Mouse (Mus musculus): Measurements from ENCODE around the gene Nrsn2. TPM values are rescaled to one million over a fixed set of nuclear protein-coding genes. Genes with fewer than 3 reads are reported as not detected.

Gene Nrsn2
- not detected for total RNA-seq (2021)

- intact Hi-C loops (cut with DNase I) = no loop called here
- no peak for DNase-seq (ENCODE audit: low spot score)
These were observed at the start of gene Nrsn2 for GRCm38 (mm10) chr2:152376345-152376741. Gene Nrsn2 (minus strand): TSS chr2:152376638.

GRCm38 (mm10) chr2:152415786-152416185, 39.3 kb upstream of the Nrsn2 start:
- DNase-seq (ENCODE audit: low spot score) = no peak
- intact Hi-C loops (cut with DNase I) = loop anchor here (2.0 kb wide), 2 partner anchors 17 to 19 kb away; partner anchors contain the start of gene Sox12

GRCm38 (mm10) chr2:152415287-152415686, 38.8 kb upstream of the Nrsn2 start, which contains the start of gene 6820408C15Rik:
Gene 6820408C15Rik (plus strand): TSS chr2:152415587.
- DNase-seq (ENCODE audit: low spot score) = no peak
- intact Hi-C loops (cut with DNase I) = loop anchor here (2.0 kb wide), 2 partner anchors 16 to 20 kb away; partner anchors contain the start of gene Sox12

GRCm38 (mm10) chr2:152414591-152415165, 38.2 kb upstream of the Nrsn2 start, which contains the start of gene Zcchc3:
Gene Zcchc3 (minus strand): TSS chr2:152415027.
- DNase-seq (ENCODE audit: low spot score) = peak; percentile 83
- intact Hi-C loops (cut with DNase I) = loop anchor here (2.0 kb wide), 2 partner anchors 16 to 20 kb away; partner anchors contain the start of gene Sox12

GRCm38 (mm10) chr2:152413765-152414584, 37.5 kb upstream of the Nrsn2 start:
- no peak for DNase-seq (ENCODE audit: low spot score)
- intact Hi-C loops (cut with DNase I) = loop anchor here (2.0 kb wide), 2 partner anchors 15 to 21 kb away; partner anchors contain the start of gene Sox12

- intact Hi-C loops (cut with DNase I) = no loop called here
- DNase-seq (ENCODE audit: low spot score) = no peak
These were observed 36.8 kb upstream of the Nrsn2 start for GRCm38 (mm10) chr2:152413158-152413764.

- intact Hi-C loops (cut with DNase I) = no loop called here
- DNase-seq (ENCODE audit: low spot score) = no peak
These were observed 36.2 kb upstream of the Nrsn2 start for GRCm38 (mm10) chr2:152412526-152413157.

GRCm38 (mm10) chr2:152411471-152411870, 35.0 kb upstream of the Nrsn2 start:
- no peak for DNase-seq (ENCODE audit: low spot score)
- intact Hi-C loops (cut with DNase I) = no loop called here

GRCm38 (mm10) chr2:152410971-152411371, 34.5 kb upstream of the Nrsn2 start:
- intact Hi-C loops (cut with DNase I) = no loop called here
- peak; percentile 78 for DNase-seq (ENCODE audit: low spot score)

GRCm38 (mm10) chr2:152409781-152410180, 33.3 kb upstream of the Nrsn2 start:
- intact Hi-C loops (cut with DNase I) = no loop called here
- DNase-seq (ENCODE audit: low spot score) = no peak

GRCm38 (mm10) chr2:152406126-152406525, 29.7 kb upstream of the Nrsn2 start:
- intact Hi-C loops (cut with DNase I) = no loop called here
- peak; percentile 92 for DNase-seq (ENCODE audit: low spot score)

GRCm38 (mm10) chr2:152399122-152399542, 22.7 kb upstream of the Nrsn2 start:
- DNase-seq (ENCODE audit: low spot score) = no peak
- intact Hi-C loops (cut with DNase I) = loop anchor here (2.0 kb wide), 1 partner anchor 16 kb away; the partner anchor contains the start of genes 6820408C15Rik and Zcchc3

GRCm38 (mm10) chr2:152398691-152399090, 22.3 kb upstream of the Nrsn2 start:
- DNase-seq (ENCODE audit: low spot score) = peak; percentile 91
- intact Hi-C loops (cut with DNase I) = loop anchor here (2.0 kb wide), 1 partner anchor 16 kb away; the partner anchor contains the start of genes 6820408C15Rik and Zcchc3

GRCm38 (mm10) chr2:152397680-152398435, 21.4 kb upstream of the Nrsn2 start, which contains the start of gene Sox12:
Gene Sox12 (minus strand): TSS chr2:152398063.
- intact Hi-C loops (cut with DNase I) = loop anchor here (2.0 kb wide), 1 partner anchor 17 kb away; the partner anchor contains the start of genes 6820408C15Rik and Zcchc3
- peak; percentile 85 for DNase-seq (ENCODE audit: low spot score)

- DNase-seq (ENCODE audit: low spot score) = peak; percentile 69
- intact Hi-C loops (cut with DNase I) = no loop called here
These were observed 20.7 kb upstream of the Nrsn2 start for GRCm38 (mm10) chr2:152397004-152397589.

GRCm38 (mm10) chr2:152396110-152397003, 19.9 kb upstream of the Nrsn2 start:
- peak; percentile 77 for DNase-seq (ENCODE audit: low spot score)
- intact Hi-C loops (cut with DNase I) = no loop called here

GRCm38 (mm10) chr2:152395271-152395920, 19.0 kb upstream of the Nrsn2 start:
- DNase-seq (ENCODE audit: low spot score) = no peak

More at GRCm38 (mm10) chr2:152395271-152395920, 19.0 kb upstream of the Nrsn2 start:
- intact Hi-C loops (cut with DNase I) = no loop called here
